Mouse (Mus musculus) central nervous system, embryonic 11.5 days (tissue): ENCODE measurements around the gene Olfr884. TPM values are rescaled to one million over a fixed set of nuclear protein-coding genes. Genes with fewer than 3 reads are reported as not detected.

Experiments
- polyA plus RNA-seq: library from polyadenylated mRNA; depleted of rRNA; stranded (reverse); fragments of >200 nt; gene quantifications from 2 replicates; pipeline ENCODE4 v1.2.3, GENCODE M21; 2012; rRNA removed

Olfr884 gene
- not detected in 2 replicates for polyA plus RNA-seq

DNA sequence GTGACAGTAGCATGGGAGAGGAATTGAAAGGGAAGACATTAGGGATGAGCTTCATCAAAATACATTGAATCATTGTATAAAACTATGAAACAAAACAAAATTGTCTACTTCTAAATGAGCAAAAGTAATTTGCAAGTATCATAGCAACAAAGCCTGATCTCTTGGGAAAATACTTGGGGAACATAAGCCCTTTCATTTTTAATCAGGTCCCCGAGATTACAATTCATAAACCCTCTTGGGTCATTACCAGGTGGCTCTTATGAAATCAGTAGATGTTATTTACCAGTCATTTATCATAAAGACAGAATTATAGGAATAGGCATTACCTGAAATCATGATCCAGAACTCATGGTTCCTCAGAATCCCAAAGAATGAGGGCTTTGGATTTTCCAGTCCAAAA is at the start of gene Olfr884:
Gene Olfr884 (plus strand): TSS at position 301 of the 400 bp plus-strand sequence.

DNA sequence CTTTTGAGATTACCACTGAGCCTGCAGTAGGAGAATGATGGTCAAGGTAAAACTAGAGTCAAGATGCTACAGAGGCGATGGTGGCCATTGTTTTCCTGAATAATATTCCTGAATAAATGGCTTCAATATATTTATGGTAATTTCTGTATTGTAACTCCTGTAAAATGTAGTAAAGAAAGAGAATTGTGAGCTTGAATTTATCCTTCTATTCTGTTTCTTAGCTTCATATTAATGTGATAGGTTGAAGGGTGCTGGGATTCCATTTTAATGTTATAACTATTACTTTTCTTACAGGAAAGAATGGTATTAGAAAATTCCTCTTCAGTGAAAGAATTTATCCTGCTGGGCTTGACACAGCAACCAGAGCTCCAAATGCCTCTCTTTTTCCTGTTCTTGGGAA is 20.8 kb upstream of the Olfr884 start, which contains the start of gene Olfr883:
Gene Olfr883 (plus strand): TSS at position 301 of the 400 bp plus-strand sequence.

DNA sequence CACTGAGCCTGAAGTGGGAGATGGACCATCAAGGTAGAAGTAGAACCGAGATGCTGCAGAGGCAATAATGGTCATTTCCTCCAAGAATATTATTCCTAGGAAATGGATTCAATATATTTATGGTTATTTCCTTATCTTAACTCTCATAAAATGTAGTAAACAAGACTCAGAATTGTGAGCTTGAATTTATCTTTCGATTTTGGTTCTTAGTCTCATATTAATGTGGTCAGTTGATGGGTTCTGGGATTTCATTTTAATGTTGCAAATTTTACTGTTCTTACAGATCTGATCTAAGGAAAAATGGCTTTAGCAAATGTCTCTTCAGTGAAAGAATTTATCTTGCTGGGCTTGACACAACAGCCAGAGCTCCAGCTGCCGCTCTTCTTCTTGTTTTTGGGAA is 14.7 kb downstream of the Olfr884 start, which contains the start of gene Olfr885:
Gene Olfr885 (plus strand): TSS at position 301 of the 400 bp plus-strand sequence.

DNA sequence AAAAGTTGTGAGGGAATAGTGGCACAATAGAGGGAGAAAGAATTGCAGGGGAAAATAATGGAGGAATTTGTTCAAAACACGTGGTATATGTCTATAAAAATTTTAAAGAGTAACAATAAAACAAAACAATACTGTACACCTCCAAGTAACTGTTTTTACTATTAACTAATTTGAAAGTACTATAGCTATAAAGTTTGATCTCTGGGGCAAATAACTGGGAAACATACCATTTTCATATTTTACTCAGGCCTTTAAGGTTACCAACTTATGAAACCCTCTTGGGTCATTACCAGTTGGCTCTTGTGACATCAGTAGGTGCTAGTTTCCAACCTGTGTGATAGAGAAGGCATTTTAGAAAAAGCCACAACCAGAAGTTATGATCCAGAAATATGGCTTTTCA is 37.4 kb downstream of the Olfr884 start, which contains the start of gene Olfr887:
Gene Olfr887 (plus strand): TSS at position 301 of the 400 bp plus-strand sequence.

Other genes starting within 250 kb of the Olfr884 start
- gene Olfr876, start 243.5 kb upstream of the Olfr884 start, polyA plus RNA-seq, result not detected in 2 replicates
- not detected in 2 replicates for gene Olfr877, start 192.3 kb upstream of the Olfr884 start, polyA plus RNA-seq
- not detected in 2 replicates for gene Olfr145, start 149.8 kb upstream of the Olfr884 start, polyA plus RNA-seq
- not detected in 2 replicates for gene Olfr878, start 128.7 kb upstream of the Olfr884 start, polyA plus RNA-seq
- not detected in 2 replicates for gene Olfr881, start 54.7 kb upstream of the Olfr884 start, polyA plus RNA-seq
- gene Olfr883, start 20.7 kb upstream of the Olfr884 start, polyA plus RNA-seq, result not detected in 2 replicates
- gene Olfr885, start 14.8 kb downstream of the Olfr884 start, polyA plus RNA-seq, result not detected in 2 replicates
- not detected in 2 replicates for gene Olfr887, start 37.5 kb downstream of the Olfr884 start, polyA plus RNA-seq
- not detected in 2 replicates for gene Olfr888, start 61.6 kb downstream of the Olfr884 start, polyA plus RNA-seq
- 0.01 TPM in 1 of 2 replicates, not detected in the other for gene Olfr889, start 68.6 kb downstream of the Olfr884 start, polyA plus RNA-seq
- not detected in 2 replicates for gene Olfr890, start 96.0 kb downstream of the Olfr884 start, polyA plus RNA-seq
- not detected in 2 replicates for gene Olfr891, start 134.3 kb downstream of the Olfr884 start, polyA plus RNA-seq
- gene Olfr893, start 161.8 kb downstream of the Olfr884 start, polyA plus RNA-seq, result not detected in 2 replicates
- gene Olfr894, start 171.5 kb downstream of the Olfr884 start, polyA plus RNA-seq, result not detected in 2 replicates
- gene Olfr143, start 206.2 kb downstream of the Olfr884 start, polyA plus RNA-seq, result not detected in 2 replicates
- gene Olfr895, start 221.3 kb downstream of the Olfr884 start, polyA plus RNA-seq, result not detected in 2 replicates
- not detected in 2 replicates for gene Olfr896-ps1, start 244.6 kb downstream of the Olfr884 start, polyA plus RNA-seq